Comparison of ENCODE assay signal across 28 mouse cellular contexts in genomic region chr4:53270433-53270832, GRCm38 (mm10).
DNase-seq lines count a peak whose midpoint lies in the region; ATAC-seq and TF ChIP-seq lines count a peak whose summit lies in the region.
"Had no signal": no experiment of that assay in that cellular context is flagged by ENCODE, and none has a peak within 500 bp of the region (broad histone marks: within the 10 kb centered on the region; RNA-seq: fewer than 3 reads in every experiment).

No protein-coding gene starts in this region.

- H3K4me2 ChIP-seq in lung, embryonic 14.5 days, result no peak overlapping the region
- H3K4me2 ChIP-seq: heart, embryonic 15.5 days; kidney, embryonic 15.5 days; midbrain, embryonic 15.5 days; neural tube, embryonic 13.5 days had no signal

- no peaks in the 10 kb centered on the region for H3K9me3 ChIP-seq in lung, embryonic 14.5 days (ENCODE audit: low read depth, low read length)
- H3K9me3 ChIP-seq in MEL (replicated peaks; ENCODE audit: insufficient read depth, low read length), result no peaks in the 10 kb centered on the region
- H3K9me3 ChIP-seq: heart, embryonic 15.5 days; hindbrain, embryonic 10.5 days; kidney, embryonic 15.5 days; midbrain, embryonic 15.5 days; neural tube, embryonic 13.5 days had no signal

- H3K79me2 ChIP-seq in MEL (ENCODE audit: control insufficient read depth, insufficient read depth, low read length, poor library complexity), result peaks cover 25% of the 10 kb centered on the region

- no peak overlapping the region for H3K4me3 ChIP-seq in lung, embryonic 14.5 days (ENCODE audit: low read depth, low read length)
- H3K4me3 ChIP-seq in MEL (ENCODE audit: control insufficient read depth in 1 of 2, insufficient read depth in 1 of 2, low read depth in 2 of 2, low read length in 2 of 2), result peak overlapping the region; percentile 4 to 26; a peak in 2 of 4 replicates
- H3K4me3 ChIP-seq: heart, adult 2 months; heart, embryonic 15.5 days; hindbrain, embryonic 10.5 days; kidney, embryonic 15.5 days; midbrain, embryonic 15.5 days; myocyte; neural tube, embryonic 13.5 days had no signal

- H3K4me1 ChIP-seq in lung, embryonic 14.5 days (ENCODE audit: insufficient read depth), result peaks cover 4% of the 10 kb centered on the region; the same call in 1 of the 2 replicates
- peaks cover 9 to 37% of the 10 kb centered on the region in 2 experiments for H3K4me1 ChIP-seq in MEL (ENCODE audit: control insufficient read depth in 1 of 2, insufficient read depth in 2 of 2, low read length in 2 of 2)
- H3K4me1 ChIP-seq: hindbrain, embryonic 10.5 days; kidney, embryonic 15.5 days; midbrain, embryonic 15.5 days; neural tube, embryonic 13.5 days had no signal

- no peak overlapping the region for H3K9ac ChIP-seq in lung, embryonic 14.5 days
- H3K9ac ChIP-seq in MEL (ENCODE audit: control insufficient read depth, low read depth, low read length, poor library complexity, severe bottlenecking), result peak overlapping the region; percentile 11
- H3K9ac ChIP-seq: heart, embryonic 15.5 days; kidney, embryonic 15.5 days; liver, postnatal 0 days; midbrain, embryonic 15.5 days; neural tube, embryonic 13.5 days had no signal

- TF ChIP-seq EP300 in MEL (IDR thresholded peaks at IDR 0.05; ENCODE audit: low read depth in 1 of 2, low read length in 2 of 2), result no peak

- no peaks in the 10 kb centered on the region for H3K36me3 ChIP-seq in lung, embryonic 14.5 days (ENCODE audit: insufficient read depth)
- peaks cover 0 to 29% of the 10 kb centered on the region in 2 experiments; a peak in 2 of 4 replicates for H3K36me3 ChIP-seq in MEL (ENCODE audit: control insufficient read depth in 1 of 2, insufficient read depth in 2 of 2, low read length in 2 of 2)
- H3K36me3 ChIP-seq: heart, embryonic 15.5 days; hindbrain, embryonic 10.5 days; kidney, embryonic 15.5 days; midbrain, embryonic 15.5 days; neural tube, embryonic 13.5 days had no signal

- TF ChIP-seq POLR2A in MEL (IDR thresholded peaks at IDR 0.05; ENCODE audit: control insufficient read depth in 1 of 2, insufficient read depth in 1 of 2, low read depth in 1 of 2, low read length in 2 of 2, poor library complexity in 1 of 2), result no peak

- DNase-seq in lung, embryonic 14.5 days, result no peak
- DNase-seq in lung, postnatal 25 days (ENCODE audit: low spot score), result no peak
- DNase-seq in MEL (ENCODE audit: low read depth, low spot score), result peak; percentile 28
- no peak for DNase-seq in spleen, adult 18-20 months
- DNase-seq in layer of hippocampus, postnatal 25 days (ENCODE audit: extremely low spot score in 1 of 2, low spot score in 1 of 2), result no peak
- DNase-seq: adrenal gland, postnatal 10 days; B cell, adult 2 months; cerebellum, adult 8-10 months; cerebellum, postnatal 36 days; gastrocnemius, postnatal 25 days; kidney, adult 11 months; kidney, postnatal 36 days; liver, postnatal 0 days; retina, postnatal 1 day; right cerebral cortex, postnatal 25 days; thymus, adult 18-20 months; thymus, postnatal 36 days had no signal

- no peak for TF ChIP-seq CTCF in lung, embryonic 14.5 days (IDR thresholded peaks at IDR 0.05; ENCODE audit: low read depth)
- no peak for TF ChIP-seq CTCF in MEL (IDR thresholded peaks at IDR 0.05 in 2 of 3, conservative IDR thresholded peaks at IDR 0.05 in 1 of 3; ENCODE audit: control insufficient read depth in 1 of 3, insufficient read depth in 1 of 3, low read depth in 2 of 3, low read length in 3 of 3, poor library complexity in 1 of 3, severe bottlenecking in 1 of 3)

- TF ChIP-seq RAD21 in MEL (IDR thresholded peaks at IDR 0.05; ENCODE audit: low read depth, low read length), result no peak

- no peaks in the 10 kb centered on the region for H3K27me3 ChIP-seq in lung, embryonic 14.5 days (ENCODE audit: insufficient read depth, low read length)
- H3K27me3 ChIP-seq in MEL (ENCODE audit: control insufficient read depth in 1 of 2, insufficient read depth in 2 of 2, low read length in 2 of 2), result no peaks in the 10 kb centered on the region
- H3K27me3 ChIP-seq: CH12.LX; heart, embryonic 15.5 days; kidney, embryonic 15.5 days; midbrain, embryonic 15.5 days; neural tube, embryonic 13.5 days had no signal

- H3K27ac ChIP-seq in lung, embryonic 14.5 days (ENCODE audit: low read depth), result 0 out of 2 replicates have a peak overlapping the region, but pooled peaks have one; percentile 18
- H3K27ac ChIP-seq in MEL (ENCODE audit: control insufficient read depth, low read depth, low read length), result peak overlapping the region; percentile 48
- H3K27ac ChIP-seq: heart, adult 2 months; heart, embryonic 15.5 days; kidney, embryonic 15.5 days; midbrain, embryonic 15.5 days; neural tube, embryonic 13.5 days had no signal

- peak; percentile 62 for ATAC-seq in lung, embryonic 14.5 days (ENCODE audit: insufficient read depth)
- 0 out of 2 replicates have a peak, but pooled peaks have one; percentile 35 for ATAC-seq in erythroid progenitor cell, adult 5-6 weeks (replicated peaks; ENCODE audit: low FRiP score, poor library complexity, severe bottlenecking)
- 0 out of 2 replicates have a peak, but pooled peaks have one; percentile 3 for ATAC-seq in megakaryocyte progenitor cell, adult 5-6 weeks (replicated peaks; ENCODE audit: poor library complexity)
- ATAC-seq: hindbrain, embryonic 16.5 days; midbrain, embryonic 15.5 days had no signal

- WGBS in lung, embryonic 14.5 days, result 65% methylated on average over 10 of the region's 10 CpGs

TF ChIP-seq in MEL, 35 proteins besides CTCF, POLR2A, EP300 and RAD21:
- TF ChIP-seq GABPA (IDR thresholded peaks at IDR 0.05; ENCODE audit: low read depth, low read length) (no peak), SIN3A (IDR thresholded peaks at IDR 0.05; ENCODE audit: low read length) (no peak), ETS1 (IDR thresholded peaks at IDR 0.05; ENCODE audit: low read depth, low read length) (no peak), HCFC1 (IDR thresholded peaks at IDR 0.05; ENCODE audit: low read depth, low read length) (no peak), BHLHE40 (IDR thresholded peaks at IDR 0.05; ENCODE audit: borderline replicate concordance, low read depth, low read length) (no peak)

Comparison
In these comparisons a context has a peak if more than half of its experiments do, and no peak if none do; other contexts are left out.
1. ATAC-seq: peak in every context shown above with its lines; median percentile 62 in lung, embryonic 14.5 days; 35 in erythroid progenitor cell, adult 5-6 weeks; 3 in megakaryocyte progenitor cell, adult 5-6 weeks.